Mouse (Mus musculus) thymus, adult 2 months (tissue): Measurements from ENCODE around the gene Atp6v1fnb. TPM values are rescaled to one million over a fixed set of nuclear protein-coding genes. Genes with fewer than 3 reads are reported as not detected.
A peak's percentile ranks its signal among the peaks of the same experiment; 100 is the strongest.

ENCODE experiments used
- DNase-seq: peaks from one replicate; pipeline ENCODE4 v3.0.0; 2021
- H3K27ac ChIP-seq: fragments of 200-500 bp; 2 replicates; pipeline ENCODE4 v1.5.1; 2012; ENCODE audit warnings: low read length, control low read depth; ENCODE audit not compliant: control insufficient read depth, insufficient read depth
- H3K27me3 ChIP-seq: fragments of 200-500 bp; 2 replicates; pipeline ENCODE4 v1.6.1; 2012; ENCODE audit warnings: mild to moderate bottlenecking, low read length, moderate library complexity, mixed read lengths; ENCODE audit not compliant: control insufficient read depth, insufficient read depth
- H3K36me3 ChIP-seq: fragments of 200-500 bp; 2 replicates; pipeline ENCODE4 v1.6.1; 2012; ENCODE audit warnings: mild to moderate bottlenecking, low read length, moderate library complexity; ENCODE audit not compliant: control insufficient read depth, insufficient read depth
- H3K4me1 ChIP-seq: fragments of 200-500 bp; replicated peaks from 2 replicates; pipeline ENCODE4 v1.6.1; 2012; ENCODE audit warnings: low read length; ENCODE audit not compliant: control insufficient read depth, insufficient read depth
- H3K4me3 ChIP-seq: fragments of 200-500 bp; 2 replicates; pipeline ENCODE4 v1.5.1; 2012; ENCODE audit warnings: mild to moderate bottlenecking, low read length, control low read depth, moderate library complexity; ENCODE audit not compliant: control insufficient read depth, insufficient read depth
- CTCF ChIP-seq: fragments of 200-500 bp; IDR thresholded peaks from 2 replicates; pipeline ENCODE4 v1.5.1; 2012; ENCODE audit warnings: mild to moderate bottlenecking, control low read depth, low read length, moderate library complexity, borderline replicate concordance; ENCODE audit not compliant: control insufficient read depth, poor library complexity, insufficient read depth; ENCODE audit errors: extremely low read depth
- POLR2A ChIP-seq: fragments of 200-500 bp; IDR thresholded peaks from 2 replicates; pipeline ENCODE4 v1.6.1; 2012; ENCODE audit warnings: mild to moderate bottlenecking, low read length, control low read depth, moderate library complexity; ENCODE audit not compliant: control insufficient read depth, poor library complexity, insufficient read depth; ENCODE audit errors: extremely low read depth
- WGBS: fragments of 180-500 bp; shearing (Covaris S2); methylation state at CpG from one replicate; pipeline ENCODE4 v1.1.7; 2018; 5-methylcytosine and 5-hydroxymethylcytosine counted together
- polyA plus RNA-seq: library from polyadenylated mRNA; depleted of rRNA; stranded (reverse); fragments of >200 nt; gene quantifications from 2 replicates; pipeline ENCODE4 v1.2.3, GENCODE M21; 2012

Atp6v1fnb gene
- polyA plus RNA-seq, 1 experiment, result 0.34 TPM

- 44% methylated on average over 2 of the region's 2 CpGs for WGBS
These were observed 26.6 kb downstream of the Atp6v1fnb start for GRCm38 (mm10) chr6:29497791-29498190.

DNA sequence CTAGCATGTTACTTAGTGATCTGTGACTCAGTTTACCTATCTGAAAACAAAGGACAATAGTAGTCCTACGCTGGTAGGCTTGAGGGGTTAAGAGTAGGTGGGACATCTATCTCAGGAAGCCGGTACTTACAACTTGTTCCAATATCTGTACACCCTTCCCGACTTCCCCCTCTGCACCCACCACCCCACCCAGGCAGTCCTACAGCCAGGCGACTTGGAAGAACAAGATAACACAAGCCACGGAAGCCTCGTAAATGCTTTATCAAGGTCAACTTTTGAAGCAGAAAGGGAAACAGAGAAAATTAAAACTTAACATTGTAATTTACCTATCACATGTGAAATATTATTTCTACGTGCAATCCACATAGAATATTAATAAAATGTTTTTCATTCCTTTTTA is 28.9 kb downstream of the Atp6v1fnb start:
- Histone ChIP-seq H3K4me3 (no peak overlapping the region), H3K36me3 (no peaks in the 10 kb centered on the region), H3K27ac (no peak overlapping the region), H3K4me1 (no peaks in the 10 kb centered on the region), H3K27me3 (no peaks in the 10 kb centered on the region; the same call in 1 of the 2 replicates)
- WGBS, result 90% methylated on average over 7 of the region's 7 CpGs
- no peak for TF ChIP-seq POLR2A
- no peak for TF ChIP-seq CTCF
- DNase-seq, result no peak

More at GRCm38 (mm10) chr6:29497791-29498190, 26.6 kb downstream of the Atp6v1fnb start:
- DNase-seq, result no peak
- Histone ChIP-seq H3K36me3 (no peaks in the 10 kb centered on the region), H3K27ac (no peak overlapping the region), H3K27me3 (no peaks in the 10 kb centered on the region; the same call in 1 of the 2 replicates), H3K4me1 (no peaks in the 10 kb centered on the region), H3K4me3 (no peak overlapping the region)
- TF ChIP-seq POLR2A, result no peak
- no peak for TF ChIP-seq CTCF

DNA sequence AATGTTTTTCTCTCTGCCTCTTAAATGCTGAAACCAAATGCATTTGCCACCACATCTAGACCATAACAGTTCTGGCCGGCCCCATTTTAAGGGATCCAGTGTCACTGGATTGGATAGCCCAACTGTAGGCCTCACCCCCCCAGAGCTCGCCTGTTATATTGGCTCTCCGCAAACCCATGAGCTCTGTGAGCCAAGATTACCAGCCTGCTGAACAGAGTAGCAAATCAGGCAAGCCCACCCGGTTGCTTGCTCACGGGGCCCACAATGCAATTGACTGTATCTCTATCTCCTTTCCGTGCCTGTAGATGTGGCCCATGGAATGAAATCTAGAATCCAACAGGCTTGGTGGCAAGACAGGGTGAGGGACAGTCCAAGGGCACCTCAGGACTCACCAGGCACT is 29.6 kb downstream of the Atp6v1fnb start:
- Histone ChIP-seq H3K36me3 (no peaks in the 10 kb centered on the region), H3K4me1 (no peaks in the 10 kb centered on the region), H3K4me3 (no peak overlapping the region), H3K27me3 (no peaks in the 10 kb centered on the region; the same call in 1 of the 2 replicates), H3K27ac (no peak overlapping the region)
- no peak for TF ChIP-seq CTCF
- no peak for DNase-seq
- WGBS, result 95% methylated on average over 6 of the region's 6 CpGs

DNA sequence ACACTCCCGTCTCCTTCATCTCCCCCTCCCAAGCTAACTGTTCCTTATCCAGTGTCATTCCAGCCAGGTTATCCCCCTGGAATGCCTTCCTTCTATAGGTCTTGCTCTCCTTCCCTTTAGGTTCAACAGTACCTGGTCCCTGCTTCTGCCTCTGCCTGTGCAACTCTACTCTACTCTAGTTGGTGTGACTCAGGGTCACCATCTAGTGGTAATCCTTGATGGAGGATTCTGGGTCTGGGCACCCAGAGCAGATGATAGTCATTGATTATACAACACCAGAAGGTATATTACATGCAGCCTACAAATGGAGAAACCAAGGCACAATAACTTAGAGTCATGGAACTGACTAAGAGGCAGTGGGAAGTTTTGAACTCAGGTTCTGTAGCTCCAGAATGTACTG is 30.4 kb downstream of the Atp6v1fnb start:
- WGBS, result 96% methylated on average over 1 of the region's 1 CpGs
- no peak for TF ChIP-seq CTCF
- TF ChIP-seq POLR2A, result no peak
- no peak overlapping the region for H3K4me3 ChIP-seq
- no peak for DNase-seq
- H3K4me1 ChIP-seq, result no peaks in the 10 kb centered on the region
- H3K27me3 ChIP-seq, result no peaks in the 10 kb centered on the region; the same call in 1 of the 2 replicates
- H3K36me3 ChIP-seq, result no peaks in the 10 kb centered on the region
- H3K27ac ChIP-seq, result no peak overlapping the region

- H3K27ac ChIP-seq, result no peak overlapping the region
- no peaks in the 10 kb centered on the region for H3K4me1 ChIP-seq
- H3K4me3 ChIP-seq, result no peak overlapping the region
- TF ChIP-seq CTCF (0 out of 2 replicates have a peak, but pooled peaks have one; percentile 23), POLR2A (no peak)
- no peak for DNase-seq
- whole genome bisulfite sequencing, result 82% methylated on average over 5 of the region's 5 CpGs
- peaks cover 6% of the 10 kb centered on the region; the same call in 1 of the 2 replicates for H3K27me3 ChIP-seq
- no peaks in the 10 kb centered on the region for H3K36me3 ChIP-seq
These were observed 34.3 kb downstream of the Atp6v1fnb start for GRCm38 (mm10) chr6:29505493-29505892.

DNA sequence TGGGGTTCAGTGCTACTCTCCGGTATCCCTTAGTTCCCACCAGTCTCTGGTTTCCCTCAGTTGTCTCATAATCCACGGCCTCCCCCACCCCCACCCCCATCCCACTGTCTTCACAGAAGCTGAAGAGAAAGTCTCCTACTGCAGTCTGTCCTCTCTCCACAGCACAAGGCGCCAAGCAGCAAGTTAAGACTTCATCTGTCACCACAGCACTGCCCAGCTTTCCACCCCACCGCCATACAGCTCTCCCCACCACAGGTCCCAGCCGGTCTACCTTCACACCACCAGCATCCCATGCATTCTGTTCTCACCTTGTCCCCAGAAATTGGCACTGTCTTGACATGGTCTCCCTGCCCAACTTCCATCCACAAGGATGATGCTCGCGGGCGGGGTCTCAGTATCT is 35.6 kb downstream of the Atp6v1fnb start:
- WGBS, result 55% methylated on average over 8 of the region's 8 CpGs
- TF ChIP-seq CTCF (no peak), POLR2A (no peak)
- Histone ChIP-seq H3K27ac (no peak overlapping the region), H3K27me3 (peaks cover 6% of the 10 kb centered on the region; the same call in 1 of the 2 replicates), H3K4me3 (no peak overlapping the region), H3K4me1 (no peaks in the 10 kb centered on the region), H3K36me3 (no peaks in the 10 kb centered on the region)
- DNase-seq, result no peak
